Mouse (Mus musculus) ES-E14 (cell line): ENCODE data around the gene Morn1. TPM values are rescaled to one million over a fixed set of nuclear protein-coding genes. Genes with fewer than 3 reads are reported as not detected.

Source experiments
- DNase-seq: peaks from one replicate; pipeline ENCODE4 v3.0.0-alpha.2; 2013; ENCODE audit warnings: low read depth, low spot score
- H3K27ac ChIP-seq: 2 replicates; pipeline ENCODE4 v1.5.1; 2012; ENCODE audit warnings: low read depth, mild to moderate bottlenecking, low read length, moderate library complexity, mixed read lengths; ENCODE audit not compliant: poor library complexity, insufficient read depth, severe bottlenecking
- H3K36me3 ChIP-seq: 2 replicates; pipeline ENCODE4 v1.6.1; 2012; ENCODE audit warnings: mild to moderate bottlenecking, low read length, moderate library complexity, mixed read lengths; ENCODE audit not compliant: control insufficient read depth, poor library complexity, insufficient read depth, severe bottlenecking
- H3K4me1 ChIP-seq, 2 experiments: fragments of 150-350 bp in 1 of 2; sonication (generic) in 1 of 2; 2 replicates each; pipeline ENCODE4 v1.6.1; 2012; ENCODE audit warnings: low read length in 2 of 2, mild to moderate bottlenecking in 1 of 2, mixed read lengths in 1 of 2; ENCODE audit not compliant: control insufficient read depth in 2 of 2, insufficient read depth in 2 of 2, poor library complexity in 1 of 2
- H3K4me3 ChIP-seq, 2 experiments: fragments of 150-350 bp in 1 of 2; sonication (generic) in 1 of 2; 2 replicates each; pipeline ENCODE4 v1.5.1; 2012; ENCODE audit warnings: low read length in 2 of 2, low read depth in 1 of 2, mild to moderate bottlenecking in 1 of 2, mixed read lengths in 1 of 2; ENCODE audit not compliant: insufficient read depth in 1 of 2, poor library complexity in 1 of 2, severe bottlenecking in 1 of 2
- H3K9ac ChIP-seq: 2 replicates; pipeline ENCODE4 v1.6.1; 2012; ENCODE audit warnings: low read depth, mild to moderate bottlenecking, low read length, mixed read lengths; ENCODE audit not compliant: poor library complexity, insufficient read depth, severe bottlenecking
- H3K9me3 ChIP-seq: fragments of 150-350 bp; sonication (generic); 2 replicates; pipeline ENCODE4 v1.6.1; 2012; ENCODE audit warnings: low read depth, mild to moderate bottlenecking, low read length; ENCODE audit not compliant: control insufficient read depth, insufficient read depth
- CHD2 ChIP-seq: IDR thresholded peaks from 2 replicates; pipeline ENCODE4 v1.6.1; 2014; ENCODE audit warnings: mild to moderate bottlenecking, low read depth, low read length, inconsistent platforms
- HCFC1 ChIP-seq: IDR thresholded peaks from 2 replicates; pipeline ENCODE4 v1.6.1; 2012; ENCODE audit warnings: low read length, inconsistent platforms, borderline replicate concordance; ENCODE audit not compliant: insufficient read depth
- MAFK ChIP-seq: IDR thresholded peaks from 2 replicates; pipeline ENCODE4 v1.6.1; 2014; ENCODE audit warnings: mild to moderate bottlenecking, low read depth, low read length, inconsistent platforms; ENCODE audit not compliant: insufficient read depth
- ZC3H11A ChIP-seq: IDR thresholded peaks from 2 replicates; pipeline ENCODE4 v1.6.1; 2012; ENCODE audit warnings: low read depth, mild to moderate bottlenecking, inconsistent platforms, low read length, borderline replicate concordance
- ZNF384 ChIP-seq: IDR thresholded peaks from 2 replicates; pipeline ENCODE4 v1.6.1; 2012; ENCODE audit warnings: low read depth, low read length, inconsistent platforms
- in situ Hi-C, 2 experiments: fragments of 600-800 bp; cut with MboI; formaldehyde crosslinking; loops; one replicate each; pipeline ENCODE4 v1.15.1; 2025; ENCODE audit warnings: low sequenced_read_pairs in 2 of 2, inconsistent platforms in 1 of 2; ENCODE audit not compliant: unreplicated experiment in 2 of 2
- total RNA-seq: library from RNA; depleted of rRNA; stranded (reverse); fragments of 300-350 nt; gene quantifications from 2 replicates; pipeline ENCODE4 v1.2.3, GENCODE M21; 2012

Morn1 gene
- total RNA-seq, 1 experiment = 3.4 TPM

DNA sequence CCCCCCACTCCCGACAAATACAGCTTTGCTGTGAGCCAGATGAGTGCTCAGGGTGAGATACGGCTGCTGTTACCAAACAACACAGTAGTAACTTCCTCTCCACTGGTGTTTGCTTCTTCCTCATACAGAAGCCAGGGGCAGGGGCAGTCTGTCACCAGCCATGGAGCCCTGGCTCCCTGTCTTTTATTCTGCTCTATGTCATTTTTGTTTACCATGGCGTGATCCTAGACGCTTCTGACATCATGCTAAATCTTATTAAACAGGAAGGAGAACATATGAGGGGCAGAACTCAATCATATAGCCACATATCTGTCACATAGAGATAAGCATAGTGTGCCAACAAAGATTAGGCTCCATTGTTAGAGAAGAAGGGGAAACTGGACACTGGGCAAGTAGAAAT is 30.2 kb downstream of the Morn1 start:
- H3K4me3 ChIP-seq = no peak overlapping the region
- in situ Hi-C loops = no loop called here
- TF ChIP-seq MAFK (no peak), CHD2 (no peak), HCFC1 (no peak), ZNF384 (no peak), ZC3H11A (no peak)
- no peak overlapping the region for H3K27ac ChIP-seq
- no peaks in the 10 kb centered on the region for H3K36me3 ChIP-seq
- no peaks in the 10 kb centered on the region for H3K9me3 ChIP-seq
- peaks cover 3 to 28% of the 10 kb centered on the region in 2 experiments; a peak in 3 of 4 replicates for H3K4me1 ChIP-seq
- no peak for DNase-seq
- no peak overlapping the region for H3K9ac ChIP-seq

DNA sequence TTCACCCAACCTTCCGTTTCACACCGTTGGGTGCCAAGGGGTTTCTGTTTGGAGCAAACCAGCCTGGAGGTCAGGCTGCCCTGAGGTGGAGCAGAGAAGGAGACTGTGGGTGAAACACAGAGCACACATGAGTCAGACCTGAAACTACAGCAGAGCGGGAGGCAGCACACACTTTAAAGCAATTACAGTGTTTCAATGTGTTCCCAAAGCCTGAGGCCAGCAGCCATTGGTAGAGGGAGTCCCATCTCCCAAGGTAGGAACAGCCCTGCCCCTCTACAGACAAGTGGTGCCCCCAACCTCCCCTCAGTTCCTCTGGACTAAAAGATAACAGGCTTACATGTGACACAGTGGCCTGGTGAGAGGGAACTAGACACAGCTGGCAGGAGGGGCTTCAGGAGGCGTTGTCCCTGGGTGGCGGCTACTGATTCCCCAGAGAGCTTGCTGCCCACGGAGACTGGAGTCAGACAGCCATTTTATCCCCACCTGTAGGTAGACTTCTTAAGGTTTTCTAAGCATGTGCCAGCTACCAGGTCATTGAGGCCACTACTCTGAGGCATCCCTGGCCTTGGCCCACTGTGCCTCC is 31.1 kb downstream of the Morn1 start:
- Histone ChIP-seq H3K27ac (no peak overlapping the region), H3K9ac (no peak overlapping the region), H3K36me3 (no peaks in the 10 kb centered on the region), H3K9me3 (no peaks in the 10 kb centered on the region), H3K4me1 (peaks cover 6 to 35% of the 10 kb centered on the region in 2 experiments; a peak in 3 of 4 replicates), H3K4me3 (no peak overlapping the region)
- no peak for DNase-seq
- in situ Hi-C loops = no loop called here
- TF ChIP-seq CHD2 = no peak
- TF ChIP-seq ZNF384 = no peak
- TF ChIP-seq ZC3H11A = no peak
- TF ChIP-seq HCFC1 = no peak
- no peak for TF ChIP-seq MAFK

DNA sequence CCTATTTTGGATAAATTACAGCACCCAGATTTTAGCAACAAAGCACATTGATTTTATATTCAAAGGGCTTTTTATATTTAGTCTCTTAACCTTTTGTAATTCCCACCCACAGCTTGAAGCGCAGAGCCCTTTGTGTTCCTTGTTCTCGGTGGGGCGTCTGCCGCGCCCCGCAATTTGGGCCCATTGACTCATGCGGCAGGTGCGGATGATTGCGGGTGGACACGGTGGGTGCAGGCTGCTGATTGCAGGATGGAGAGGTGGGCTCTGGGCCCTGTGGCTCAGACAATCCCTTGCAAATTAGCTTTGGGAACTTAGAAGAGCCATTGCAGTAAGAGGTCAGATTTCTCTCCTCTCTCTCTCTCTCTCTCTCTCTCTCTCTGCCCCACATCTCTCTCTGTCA is 31.9 kb downstream of the Morn1 start:
- Histone ChIP-seq H3K4me1 (peaks cover 6 to 35% of the 10 kb centered on the region in 2 experiments; a peak in 3 of 4 replicates), H3K4me3 (no peak overlapping the region), H3K27ac (no peak overlapping the region), H3K9ac (no peak overlapping the region), H3K36me3 (no peaks in the 10 kb centered on the region), H3K9me3 (no peaks in the 10 kb centered on the region)
- no peak for DNase-seq
- in situ Hi-C loops = no loop called here
- TF ChIP-seq ZNF384 (no peak), HCFC1 (no peak), ZC3H11A (no peak), CHD2 (no peak), MAFK (no peak)

DNA sequence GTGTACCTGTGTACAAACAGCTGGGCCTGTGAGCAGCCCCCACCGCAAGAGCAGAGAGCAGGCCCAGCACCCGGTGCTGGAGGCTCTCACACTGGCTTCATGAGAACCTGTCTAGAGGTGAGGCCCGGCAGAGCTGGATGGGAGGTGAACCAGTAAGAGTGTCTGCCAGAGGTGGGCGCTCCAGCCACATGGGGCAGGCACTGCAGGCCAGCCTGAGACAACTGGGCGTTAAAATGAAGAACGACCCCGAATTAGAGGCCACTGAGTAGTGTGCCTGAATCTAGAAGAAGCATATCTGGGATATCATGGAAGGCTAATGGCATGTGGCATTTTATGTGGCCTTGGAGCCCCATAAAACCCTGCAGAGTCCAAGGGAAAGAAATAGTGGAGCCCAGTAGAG is 33.7 kb downstream of the Morn1 start:
- Histone ChIP-seq H3K36me3 (no peaks in the 10 kb centered on the region), H3K4me3 (no peak overlapping the region), H3K27ac (no peak overlapping the region), H3K9me3 (no peaks in the 10 kb centered on the region), H3K9ac (no peak overlapping the region), H3K4me1 (peaks cover 6 to 28% of the 10 kb centered on the region in 2 experiments; a peak in 3 of 4 replicates)
- in situ Hi-C loops = no loop called here
- no peak for DNase-seq
- TF ChIP-seq HCFC1 = no peak
- no peak for TF ChIP-seq ZC3H11A
- no peak for TF ChIP-seq MAFK
- TF ChIP-seq ZNF384 = no peak
- no peak for TF ChIP-seq CHD2

- in situ Hi-C loops = no loop called here
Observed at GRCm38 (mm10) chr4:155120583-155120982, 34.2 kb downstream of the Morn1 start.

More at GRCm38 (mm10) chr4:155120583-155120982, 34.2 kb downstream of the Morn1 start:
- DNase-seq = no peak
- TF ChIP-seq HCFC1 (no peak), ZC3H11A (no peak), CHD2 (no peak), MAFK (no peak), ZNF384 (no peak)
- Histone ChIP-seq H3K27ac (no peak overlapping the region), H3K4me1 (peaks cover 6 to 30% of the 10 kb centered on the region in 2 experiments; a peak in 3 of 4 replicates), H3K9ac (no peak overlapping the region), H3K36me3 (no peaks in the 10 kb centered on the region), H3K4me3 (no peak overlapping the region), H3K9me3 (no peaks in the 10 kb centered on the region)
